Mouse (Mus musculus): ENCODE results near the gene Bend3. TPM values are rescaled to one million over a fixed set of nuclear protein-coding genes. Genes with fewer than 3 reads are reported as not detected.

The Bend3 gene
- total RNA-seq, 2 experiments from 2014 or later = 7.8 to 10.0 TPM

- no peak for DNase-seq
Observed at GRCm38 (mm10) chr10:43534382-43534781, 55.8 kb downstream of the Bend3 start.

- no peak for DNase-seq
Observed at GRCm38 (mm10) chr10:43537652-43538051, 59.0 kb downstream of the Bend3 start.

- DNase-seq = no peak
Observed at GRCm38 (mm10) chr10:43538831-43539230, 60.2 kb downstream of the Bend3 start.

GRCm38 (mm10) chr10:43539746-43540310 is 61.2 kb downstream of the Bend3 start:
- no peak for DNase-seq

- peak; percentile 98 for DNase-seq
Observed at GRCm38 (mm10) chr10:43540442-43541152, 62.0 kb downstream of the Bend3 start, which contains the start of gene 1700021F05Rik. TSS of gene 1700021F05Rik (minus strand) at chr10:43540994.

- DNase-seq = no peak
Observed at GRCm38 (mm10) chr10:43541153-43541544, 62.5 kb downstream of the Bend3 start.

- no peak for DNase-seq
Observed at GRCm38 (mm10) chr10:43549411-43549810, 70.8 kb downstream of the Bend3 start.

- DNase-seq = no peak
Observed at GRCm38 (mm10) chr10:43550923-43551322, 72.3 kb downstream of the Bend3 start.

- no peak for DNase-seq
Observed at GRCm38 (mm10) chr10:43551388-43551787, 72.8 kb downstream of the Bend3 start.

GRCm38 (mm10) chr10:43557630-43558165 is 79.1 kb downstream of the Bend3 start:
- DNase-seq = no peak

GRCm38 (mm10) chr10:43559313-43559712 is 80.7 kb downstream of the Bend3 start:
- DNase-seq = no peak

- no peak for DNase-seq
Observed at GRCm38 (mm10) chr10:43560765-43561164, 82.1 kb downstream of the Bend3 start.

- DNase-seq = no peak
Observed at GRCm38 (mm10) chr10:43561311-43561710, 82.7 kb downstream of the Bend3 start.

Other genes starting within 250 kb of the Bend3 start
- 10 to 100 TPM; 18.7 to 26.3 TPM for gene Gm9803, start 45.3 kb downstream of the Bend3 start, total RNA-seq (2021)
- 100 to 1,000 TPM in 1 of 2 experiments, 10 to 100 TPM in 1; 94.1 to 111 TPM for gene 1700021F05Rik, start 62.2 kb downstream of the Bend3 start, total RNA-seq (2021)
- 10 to 100 TPM; 59.7 to 91.7 TPM for gene Cd24a, start 99.5 kb downstream of the Bend3 start, total RNA-seq (2021)

Data from adrenal gland, postnatal 10 days (tissue).